Mouse (Mus musculus) erythroblast, embryonic 14.5 days (primary cell): ENCODE data around the gene Strn3.

Experiments used
- GATA1 ChIP-seq: IDR thresholded peaks from 2 replicates; pipeline ENCODE4 v1.6.1; 2012; ENCODE audit warnings: low read length, inconsistent platforms, mixed read lengths
- TAL1 ChIP-seq: IDR thresholded peaks from 3 replicates; pipeline ENCODE4 v1.6.1; 2012; ENCODE audit warnings: low read length, inconsistent platforms, mixed read lengths

DNA sequence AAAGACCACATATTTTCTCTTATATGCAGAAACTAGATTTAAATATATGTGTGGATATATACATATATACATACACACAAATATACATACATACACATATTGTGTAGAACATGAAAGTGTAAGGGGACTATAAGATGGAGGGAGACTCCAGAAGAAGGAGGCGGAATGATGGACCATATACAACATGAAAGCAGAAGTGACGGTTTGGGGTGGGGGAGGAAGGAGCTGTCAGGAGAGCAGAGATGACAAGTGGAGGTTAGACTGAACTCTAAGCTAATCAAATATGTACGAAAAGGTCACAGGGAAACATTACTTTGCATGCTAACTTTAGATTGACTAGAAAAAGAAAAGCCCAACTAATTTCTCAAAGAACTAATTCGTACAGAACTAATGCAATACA is 119.0 kb downstream of the Strn3 start:
- TF ChIP-seq GATA1 = no peak
- TF ChIP-seq TAL1 = no peak
